Mouse (Mus musculus): ENCODE results near the gene Gm11634.

Gene Gm11634

GRCm38 (mm10) chr11:101553354-101553930, 45.6 kb downstream of the Gm11634 start:
- peaks cover 4% of the 10 kb centered on the region for H3K36me3 ChIP-seq (ENCODE audit: control insufficient read depth, insufficient read depth, low read length, poor library complexity, severe bottlenecking)
- H3K27me3 ChIP-seq (ENCODE audit: control insufficient read depth, insufficient read depth, low read length, poor library complexity, severe bottlenecking) = no peaks in the 10 kb centered on the region
- peak; percentile 15 for DNase-seq (ENCODE audit: low read depth, low spot score)

DNA sequence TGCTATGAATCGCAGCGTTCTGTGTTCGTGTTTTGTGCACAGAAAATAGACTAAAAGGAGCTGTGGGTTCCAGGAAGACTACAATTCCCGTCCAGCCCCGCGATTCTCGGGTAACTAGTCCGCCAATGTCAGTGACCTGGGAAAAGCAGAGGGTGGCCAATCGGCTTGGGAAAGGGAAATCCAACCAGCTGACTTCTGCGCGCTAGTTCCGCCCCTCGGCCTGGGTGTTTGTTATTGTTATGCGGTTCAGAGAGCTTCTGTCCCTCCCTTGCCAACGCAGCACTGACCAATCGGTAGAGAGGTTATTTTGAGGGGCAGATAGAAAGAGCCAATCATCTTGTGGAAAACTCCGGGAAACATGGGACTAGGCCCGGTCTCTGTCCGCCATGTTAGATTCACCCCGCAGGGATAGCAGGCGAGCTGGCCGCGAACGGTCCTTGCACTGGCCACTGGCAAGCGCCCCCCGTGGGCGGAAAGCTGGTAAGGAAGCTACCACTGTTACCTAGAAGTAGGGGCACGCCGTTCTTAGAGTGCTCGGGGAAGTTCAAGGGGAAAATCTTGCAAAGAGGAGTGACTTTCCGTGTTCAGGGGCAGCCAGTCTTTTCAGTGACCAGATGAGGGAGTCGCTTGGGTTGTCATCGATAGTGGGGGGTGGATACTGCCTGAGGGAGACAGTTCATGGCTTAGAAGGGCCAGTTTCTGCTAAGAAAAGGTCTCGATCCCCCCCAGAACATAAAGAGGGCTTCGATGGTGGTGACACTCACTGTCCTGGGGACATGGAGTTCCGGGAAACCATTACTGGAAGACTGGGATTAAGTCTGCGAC, 46.4 kb downstream of the Gm11634 start:
- Histone ChIP-seq H3K36me3 (ENCODE audit: control insufficient read depth, insufficient read depth, low read length, poor library complexity, severe bottlenecking) (peaks cover 4% of the 10 kb centered on the region), H3K27me3 (ENCODE audit: control insufficient read depth, insufficient read depth, low read length, poor library complexity, severe bottlenecking) (no peaks in the 10 kb centered on the region)
- DNase-seq (ENCODE audit: low read depth, low spot score) = peak; percentile 99

DNA sequence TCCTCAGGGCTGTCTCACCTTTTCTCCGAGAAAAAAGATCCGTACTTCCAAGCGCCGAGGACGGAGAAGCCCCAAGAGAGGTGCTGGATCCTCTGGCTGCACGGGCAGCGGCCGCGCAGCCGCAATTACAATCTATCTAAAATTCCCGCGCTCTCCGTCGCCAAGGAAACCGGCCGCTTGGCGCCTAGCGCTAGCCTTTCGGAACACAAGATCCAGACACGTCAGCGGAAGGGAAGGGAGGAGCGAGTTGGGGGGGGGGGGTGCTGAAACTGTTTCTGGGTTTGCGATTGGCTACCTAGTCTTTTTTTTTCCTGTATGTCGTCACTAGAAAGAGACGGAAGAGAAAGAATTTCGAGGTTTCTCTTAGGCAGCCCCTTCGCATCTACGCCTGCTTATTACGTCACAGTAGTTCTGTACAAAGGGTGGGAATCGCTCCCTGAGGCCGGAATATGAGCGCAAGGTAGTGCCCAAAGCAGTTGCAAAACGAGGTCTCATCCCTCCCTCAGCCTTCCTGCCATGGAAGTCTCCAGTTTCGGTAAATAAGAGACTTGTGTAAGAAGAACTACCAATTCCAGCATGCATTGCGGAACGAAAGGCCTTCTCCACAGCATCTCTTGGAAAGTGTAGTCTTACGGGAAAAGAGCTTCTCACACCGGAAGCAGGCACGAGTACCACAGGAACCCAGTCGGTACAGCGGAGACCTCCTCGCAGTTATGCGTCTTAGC, 47.1 kb downstream of the Gm11634 start, which contains the start of the genes Brca1 and Nbr1:
TSS of gene Brca1 (minus strand) at position 205 of the 725 bp plus-strand sequence.
TSS of gene Nbr1 (plus strand) at position 399 of the 725 bp plus-strand sequence.
- DNase-seq (ENCODE audit: low read depth, low spot score) = peak; percentile 98
- no peaks in the 10 kb centered on the region for H3K27me3 ChIP-seq (ENCODE audit: control insufficient read depth, insufficient read depth, low read length, poor library complexity, severe bottlenecking)
- peaks cover 4% of the 10 kb centered on the region for H3K36me3 ChIP-seq (ENCODE audit: control insufficient read depth, insufficient read depth, low read length, poor library complexity, severe bottlenecking)

DNA sequence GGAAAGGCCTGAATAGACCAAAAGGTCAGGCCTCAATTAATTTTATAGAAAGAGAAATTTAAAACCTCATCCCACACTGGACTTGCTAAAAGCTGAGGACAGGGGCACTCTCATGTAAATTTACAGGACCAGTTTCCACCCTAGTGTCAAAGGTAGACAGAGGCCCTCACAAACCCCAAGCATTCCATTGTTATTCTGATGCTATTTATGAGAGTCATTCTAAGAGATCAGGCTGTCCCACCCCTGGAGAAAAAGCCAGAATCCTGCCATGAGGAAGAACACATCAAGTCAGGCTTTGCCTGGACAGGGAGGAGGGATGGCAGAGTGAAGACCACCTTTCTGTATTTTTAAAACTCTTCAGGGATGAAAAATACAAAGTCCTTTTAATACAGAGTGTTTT, 50.5 kb downstream of the Gm11634 start:
- H3K27me3 ChIP-seq (ENCODE audit: control insufficient read depth, insufficient read depth, low read length, poor library complexity, severe bottlenecking) = no peaks in the 10 kb centered on the region
- H3K36me3 ChIP-seq (ENCODE audit: control insufficient read depth, insufficient read depth, low read length, poor library complexity, severe bottlenecking) = peaks cover 2% of the 10 kb centered on the region; the same call in 1 of the 2 replicates
- no peak for DNase-seq (ENCODE audit: low read depth, low spot score)

DNA sequence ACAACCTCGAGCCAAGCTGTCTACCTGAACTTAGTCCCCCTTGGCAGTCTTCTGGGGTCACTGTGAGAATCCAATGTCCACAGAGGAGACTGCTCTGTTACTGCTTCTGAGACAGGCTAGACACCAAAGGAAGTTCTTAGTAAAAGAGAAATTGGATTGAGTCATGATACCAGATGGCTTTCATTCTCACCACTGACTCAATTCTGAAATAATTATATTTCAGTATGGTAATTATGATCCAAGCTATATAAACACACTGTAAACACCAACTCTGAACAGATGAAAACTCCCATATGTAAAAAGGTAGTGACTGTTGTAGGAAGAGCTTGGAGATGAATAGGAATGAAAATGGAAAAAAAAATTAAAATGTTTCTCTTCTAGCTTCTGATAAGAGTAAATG, 54.9 kb downstream of the Gm11634 start:
- Histone ChIP-seq H3K27me3 (ENCODE audit: control insufficient read depth, insufficient read depth, low read length, poor library complexity, severe bottlenecking) (no peaks in the 10 kb centered on the region), H3K36me3 (ENCODE audit: control insufficient read depth, insufficient read depth, low read length, poor library complexity, severe bottlenecking) (0 out of 2 replicates have a peak, but pooled peaks cover 2% of the 10 kb centered on the region)
- DNase-seq (ENCODE audit: low read depth, low spot score) = no peak
